Comparison of ENCODE assay signal across 9 mouse cellular contexts in the genomic region with DNA sequence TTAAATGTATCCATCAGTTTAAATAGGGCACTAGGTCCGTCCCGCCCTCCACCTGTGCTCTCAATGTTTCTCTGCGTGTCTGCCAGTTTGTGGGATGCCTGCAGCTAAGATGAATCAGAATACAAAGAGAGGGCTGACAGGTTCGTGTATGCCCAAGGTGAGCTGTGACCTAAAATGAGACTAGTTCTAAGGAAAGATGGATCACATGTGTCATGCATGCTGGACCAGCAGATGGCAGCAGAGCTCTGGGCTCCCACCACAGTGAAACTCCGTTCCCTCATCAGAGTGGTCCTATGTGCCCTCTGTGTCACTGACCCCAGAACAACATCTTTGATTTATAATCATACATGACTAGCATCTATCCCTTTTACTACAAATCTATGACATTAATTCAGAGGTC.
DNase-seq lines count a peak whose midpoint lies in the region; ATAC-seq and TF ChIP-seq lines count a peak whose summit lies in the region.
"Had no signal": no experiment of that assay in that cellular context is flagged by ENCODE, and none has a peak within 500 bp of the region (broad histone marks: within the 10 kb centered on the region; RNA-seq: fewer than 3 reads in every experiment).

No protein-coding gene starts in this region.

- H3K27ac ChIP-seq in ES-Bruce4 (ENCODE audit: insufficient read depth, low read length): peak overlapping the region; percentile 57
- H3K27ac ChIP-seq in brown adipose tissue, adult 24 weeks (replicated peaks; ENCODE audit: low read depth, low read length): no peak overlapping the region
- H3K27ac ChIP-seq in forebrain, embryonic 10.5 days: peak overlapping the region; percentile 84
- no peak overlapping the region for H3K27ac ChIP-seq in heart, embryonic 13.5 days (replicated peaks)
- no peak overlapping the region for H3K27ac ChIP-seq in kidney, embryonic 16.5 days (ENCODE audit: low read length)
- peak overlapping the region; percentile 93 for H3K27ac ChIP-seq in midbrain, postnatal 0 days (ENCODE audit: low read depth, low read length)
- H3K27ac ChIP-seq: macrophage had no signal

- ATAC-seq in heart, embryonic 13.5 days (ENCODE audit: extremely low read depth, insufficient number of reproducible peaks, low FRiP score, low TSS enrichment): no peak
- ATAC-seq in kidney, embryonic 16.5 days (ENCODE audit: low FRiP score, low TSS enrichment): peak; percentile 64; the same call in 1 of the 2 replicates
- peak; percentile 66; the same call in 1 of the 2 replicates for ATAC-seq in midbrain, postnatal 0 days (ENCODE audit: low FRiP score)

- TF ChIP-seq CTCF in ES-Bruce4 (IDR thresholded peaks at IDR 0.05; ENCODE audit: low read depth, low read length): peak; percentile 95
- peak; percentile 99 for TF ChIP-seq CTCF in midbrain, postnatal 0 days (IDR thresholded peaks at IDR 0.05)

- no peaks in the 10 kb centered on the region for H3K9me3 ChIP-seq in ES-Bruce4 (replicated peaks; ENCODE audit: control insufficient read depth, insufficient read depth, low read length, poor library complexity, severe bottlenecking)
- H3K9me3 ChIP-seq in forebrain, embryonic 10.5 days: no peaks in the 10 kb centered on the region
- no peaks in the 10 kb centered on the region for H3K9me3 ChIP-seq in heart, embryonic 13.5 days
- no peaks in the 10 kb centered on the region for H3K9me3 ChIP-seq in kidney, embryonic 16.5 days (ENCODE audit: low read length)
- H3K9me3 ChIP-seq in midbrain, postnatal 0 days (ENCODE audit: low read length): no peaks in the 10 kb centered on the region

- H3K4me1 ChIP-seq in ES-Bruce4 (ENCODE audit: control insufficient read depth, insufficient read depth, low read length): peaks cover 2% of the 10 kb centered on the region
- H3K4me1 ChIP-seq in brown adipose tissue, adult 24 weeks (ENCODE audit: control insufficient read depth, insufficient read depth, insufficient read length, low read length): 0 out of 2 replicates have a peak, but pooled peaks cover 2% of the 10 kb centered on the region
- H3K4me1 ChIP-seq in forebrain, embryonic 10.5 days: peaks cover 23% of the 10 kb centered on the region
- peaks cover 16% of the 10 kb centered on the region for H3K4me1 ChIP-seq in heart, embryonic 13.5 days
- H3K4me1 ChIP-seq in kidney, embryonic 16.5 days (ENCODE audit: insufficient read depth, low read length): peaks cover 15% of the 10 kb centered on the region
- peaks cover 4% of the 10 kb centered on the region for H3K4me1 ChIP-seq in midbrain, postnatal 0 days (ENCODE audit: insufficient read depth, low read length)

- DNase-seq in forebrain, embryonic 10.5 days (ENCODE audit: extremely low spot score, low spot score): peak; percentile 85
- DNase-seq in liver: peak; percentile 54
- DNase-seq in midbrain, postnatal 0 days (ENCODE audit: low spot score): peak; percentile 92
- peak; percentile 25 for DNase-seq in testis, postnatal 14 days (ENCODE audit: low spot score)

- WGBS in forebrain, embryonic 10.5 days: under 1% methylated on average over 5 of the region's 5 CpGs
- WGBS in heart, embryonic 13.5 days: under 1% methylated on average over 5 of the region's 5 CpGs
- 2% methylated on average over 5 of the region's 5 CpGs for WGBS in kidney, embryonic 16.5 days
- 0% methylated on average over 5 of the region's 5 CpGs for WGBS in midbrain, postnatal 0 days

- peak overlapping the region; percentile 92 for H3K4me2 ChIP-seq in heart, embryonic 13.5 days
- peak overlapping the region; percentile 92 for H3K4me2 ChIP-seq in kidney, embryonic 16.5 days (replicated peaks; ENCODE audit: low read depth, low read length)
- H3K4me2 ChIP-seq in midbrain, postnatal 0 days (ENCODE audit: low read depth, low read length, poor library complexity, severe bottlenecking): peak overlapping the region; percentile 89

- no peaks in the 10 kb centered on the region for H3K27me3 ChIP-seq in ES-Bruce4 (ENCODE audit: control insufficient read depth, insufficient read depth, low read length, poor library complexity, severe bottlenecking)
- H3K27me3 ChIP-seq in forebrain, embryonic 10.5 days (ENCODE audit: poor library complexity, severe bottlenecking): peaks cover 14% of the 10 kb centered on the region
- H3K27me3 ChIP-seq in heart, embryonic 13.5 days (replicated peaks): 0 out of 2 replicates have a peak, but pooled peaks cover 10% of the 10 kb centered on the region
- no peaks in the 10 kb centered on the region for H3K27me3 ChIP-seq in kidney, embryonic 16.5 days (ENCODE audit: insufficient read depth, low read length)
- no peaks in the 10 kb centered on the region for H3K27me3 ChIP-seq in midbrain, postnatal 0 days (ENCODE audit: insufficient read depth, low read length)

- TF ChIP-seq EP300 in ES-Bruce4 (IDR thresholded peaks at IDR 0.05; ENCODE audit: insufficient read depth, low read depth, low read length): peak; percentile 45; the same call in 1 of the 2 replicates

- no peaks in the 10 kb centered on the region for H3K36me3 ChIP-seq in ES-Bruce4 (ENCODE audit: control insufficient read depth, insufficient read depth, low read length, poor library complexity, severe bottlenecking)
- H3K36me3 ChIP-seq in forebrain, embryonic 10.5 days (replicated peaks): no peaks in the 10 kb centered on the region
- H3K36me3 ChIP-seq in heart, embryonic 13.5 days: no peaks in the 10 kb centered on the region
- no peaks in the 10 kb centered on the region for H3K36me3 ChIP-seq in kidney, embryonic 16.5 days (ENCODE audit: insufficient read depth, low read length)
- no peaks in the 10 kb centered on the region for H3K36me3 ChIP-seq in midbrain, postnatal 0 days (ENCODE audit: insufficient read depth, low read length)

- no peak overlapping the region for H3K9ac ChIP-seq in ES-Bruce4 (ENCODE audit: low read depth, poor library complexity, severe bottlenecking)
- H3K9ac ChIP-seq in heart, embryonic 13.5 days: peak overlapping the region; percentile 76
- H3K9ac ChIP-seq in kidney, embryonic 16.5 days (replicated peaks; ENCODE audit: low read length): peak overlapping the region; percentile 52
- H3K9ac ChIP-seq in midbrain, postnatal 0 days (replicated peaks; ENCODE audit: low read length, poor library complexity, severe bottlenecking): peak overlapping the region; percentile 74

- H3K4me3 ChIP-seq in ES-Bruce4 (ENCODE audit: low read depth, low read length): peak overlapping the region; percentile 39
- peak overlapping the region; percentile 3; the same call in 1 of the 2 replicates for H3K4me3 ChIP-seq in brown adipose tissue, adult 24 weeks (ENCODE audit: insufficient read depth, low read depth, low read length)
- H3K4me3 ChIP-seq in forebrain, embryonic 10.5 days: peak overlapping the region; percentile 59
- peak overlapping the region; percentile 58 for H3K4me3 ChIP-seq in heart, embryonic 13.5 days
- peak overlapping the region; percentile 44 for H3K4me3 ChIP-seq in kidney, embryonic 16.5 days (ENCODE audit: low read length)
- H3K4me3 ChIP-seq in midbrain, postnatal 0 days (ENCODE audit: low read depth, low read length): peak overlapping the region; percentile 44

- no peak for TF ChIP-seq POLR2A in ES-Bruce4 (IDR thresholded peaks at IDR 0.05; ENCODE audit: insufficient read depth, low read length)

Comparison
In these comparisons a context has a peak if more than half of its experiments do, and no peak if none do; other contexts are left out.
1. H3K27ac ChIP-seq: peak in ES-Bruce4 (single experiment), forebrain, embryonic 10.5 days (single experiment) and midbrain, postnatal 0 days (single experiment); none in brown adipose tissue, adult 24 weeks (single experiment), heart, embryonic 13.5 days (single experiment) and kidney, embryonic 16.5 days (single experiment).
2. H3K4me3 ChIP-seq: peak in every context shown above with its lines; median percentile 59 in forebrain, embryonic 10.5 days; 58 in heart, embryonic 13.5 days; 44 in kidney, embryonic 16.5 days; 44 in midbrain, postnatal 0 days; 39 in ES-Bruce4; 3 in brown adipose tissue, adult 24 weeks.
3. DNase-seq: peak in every context shown above with its lines; median percentile 92 in midbrain, postnatal 0 days; 85 in forebrain, embryonic 10.5 days; 54 in liver; 25 in testis, postnatal 14 days.
4. Peak in every context shown above with its lines, with median percentiles within 50 percentile points of each other: H3K4me2 ChIP-seq.